Mouse (Mus musculus): ENCODE measurements around the gene Phyhipl. TPM values are rescaled to one million over a fixed set of nuclear protein-coding genes. Genes with fewer than 3 reads are reported as not detected.

Phyhipl gene
- polyA plus RNA-seq, 1 experiment: 404 TPM

GRCm38 (mm10) chr10:70516661-70517060 lies 139.1 kb downstream of the Phyhipl start:
- H3K4me3 ChIP-seq (ENCODE audit: control insufficient read depth, low read depth, low read length): no peak overlapping the region
- H3K36me3 ChIP-seq (ENCODE audit: control insufficient read depth, insufficient read depth, low read length): no peaks in the 10 kb centered on the region
- H3K4me1 ChIP-seq (ENCODE audit: control insufficient read depth, insufficient read depth, low read length): peaks cover 10% of the 10 kb centered on the region; the same call in 1 of the 2 replicates
- no peak overlapping the region for H3K27ac ChIP-seq (ENCODE audit: control insufficient read depth, insufficient read depth, low read depth, low read length)
- no peaks in the 10 kb centered on the region for H3K27me3 ChIP-seq (ENCODE audit: control insufficient read depth, insufficient read depth, low read length)
- TF ChIP-seq CTCF (IDR thresholded peaks at IDR 0.05; ENCODE audit: control insufficient read depth, insufficient read depth, insufficient replicate concordance, low read depth, low read length) (no peak), POLR2A (IDR thresholded peaks at IDR 0.05; ENCODE audit: control insufficient read depth, low read depth, low read length) (no peak)

GRCm38 (mm10) chr10:70514848-70515247 lies 140.9 kb downstream of the Phyhipl start:
- peaks cover 3% of the 10 kb centered on the region; the same call in 1 of the 2 replicates for H3K4me1 ChIP-seq (ENCODE audit: control insufficient read depth, insufficient read depth, low read length)
- H3K4me3 ChIP-seq (ENCODE audit: control insufficient read depth, low read depth, low read length): no peak overlapping the region
- H3K27ac ChIP-seq (ENCODE audit: control insufficient read depth, insufficient read depth, low read depth, low read length): no peak overlapping the region
- TF ChIP-seq CTCF (IDR thresholded peaks at IDR 0.05; ENCODE audit: control insufficient read depth, insufficient read depth, insufficient replicate concordance, low read depth, low read length) (no peak), POLR2A (IDR thresholded peaks at IDR 0.05; ENCODE audit: control insufficient read depth, low read depth, low read length) (no peak)
- no peaks in the 10 kb centered on the region for H3K27me3 ChIP-seq (ENCODE audit: control insufficient read depth, insufficient read depth, low read length)
- H3K36me3 ChIP-seq (ENCODE audit: control insufficient read depth, insufficient read depth, low read length): no peaks in the 10 kb centered on the region

GRCm38 (mm10) chr10:70507880-70508279 lies 147.9 kb downstream of the Phyhipl start:
- no peaks in the 10 kb centered on the region for H3K36me3 ChIP-seq (ENCODE audit: control insufficient read depth, insufficient read depth, low read length)
- no peak overlapping the region for H3K27ac ChIP-seq (ENCODE audit: control insufficient read depth, insufficient read depth, low read depth, low read length)
- H3K4me3 ChIP-seq (ENCODE audit: control insufficient read depth, low read depth, low read length): peak overlapping the region; percentile 66; the same call in 1 of the 2 replicates
- no peaks in the 10 kb centered on the region for H3K27me3 ChIP-seq (ENCODE audit: control insufficient read depth, insufficient read depth, low read length)
- H3K4me1 ChIP-seq (ENCODE audit: control insufficient read depth, insufficient read depth, low read length): peaks cover 9% of the 10 kb centered on the region
- TF ChIP-seq POLR2A (IDR thresholded peaks at IDR 0.05; ENCODE audit: control insufficient read depth, low read depth, low read length): no peak
- peak; percentile 70; the same call in 1 of the 2 replicates for TF ChIP-seq CTCF (IDR thresholded peaks at IDR 0.05; ENCODE audit: control insufficient read depth, insufficient read depth, insufficient replicate concordance, low read depth, low read length)

Other genes with a start within 250 kb of the Phyhipl start
- gene Fam13c, start 215.5 kb downstream of the Phyhipl start, polyA plus RNA-seq (2012; rRNA removed): 1.9 and 2.2 TPM in 2 replicates